Mouse (Mus musculus): ENCODE results near the gene Xaf1. TPM values are rescaled to one million over a fixed set of nuclear protein-coding genes. Genes with fewer than 3 reads are reported as not detected.
A peak's percentile ranks its signal among the peaks of the same experiment; 100 is the strongest.

Gene Xaf1
- polyA plus RNA-seq, 1 experiment from 2014 or later = 1.1 TPM

DNA sequence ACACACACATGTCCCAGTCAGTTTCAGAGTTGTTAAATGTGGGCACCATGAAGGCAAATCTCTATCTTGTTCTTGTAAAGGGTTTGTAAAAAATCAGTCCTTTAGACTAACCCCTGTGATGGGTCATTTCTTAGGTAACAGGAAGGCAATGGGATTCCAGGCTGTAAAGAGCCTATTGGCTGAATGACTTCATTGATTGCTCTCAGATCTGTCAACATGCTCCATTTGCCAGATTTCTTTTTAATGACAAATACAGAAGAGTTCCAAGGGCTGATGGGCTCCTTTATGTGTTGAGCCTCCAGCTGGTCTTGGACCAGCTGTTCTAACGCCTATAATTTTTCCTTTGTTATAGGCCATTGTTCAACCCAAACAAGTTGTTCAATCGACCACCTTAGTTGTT lies 8.3 kb upstream of the Xaf1 start:
- Histone ChIP-seq H3K27me3 (replicated peaks; ENCODE audit: control insufficient read depth, insufficient read depth, low read length) (no peaks in the 10 kb centered on the region), H3K9me3 (replicated peaks; ENCODE audit: control insufficient read depth, low read length) (no peaks in the 10 kb centered on the region), H3K4me1 (ENCODE audit: control insufficient read depth, insufficient read depth, low read length) (no peaks in the 10 kb centered on the region), H3K4me3 (ENCODE audit: low read depth, low read length) (no peak overlapping the region), H3K4me2 (ENCODE audit: low read length) (no peak overlapping the region), H3K27ac (ENCODE audit: low read depth, low read length) (no peak overlapping the region), H3K9ac (ENCODE audit: low read length) (no peak overlapping the region), H3K36me3 (ENCODE audit: control insufficient read depth, insufficient read depth, low read length) (no peaks in the 10 kb centered on the region)
- 70% methylated on average over 2 of the region's 2 CpGs for WGBS
- DNase-seq (ENCODE audit: low spot score) (no peak), ATAC-seq (no peak)

DNA sequence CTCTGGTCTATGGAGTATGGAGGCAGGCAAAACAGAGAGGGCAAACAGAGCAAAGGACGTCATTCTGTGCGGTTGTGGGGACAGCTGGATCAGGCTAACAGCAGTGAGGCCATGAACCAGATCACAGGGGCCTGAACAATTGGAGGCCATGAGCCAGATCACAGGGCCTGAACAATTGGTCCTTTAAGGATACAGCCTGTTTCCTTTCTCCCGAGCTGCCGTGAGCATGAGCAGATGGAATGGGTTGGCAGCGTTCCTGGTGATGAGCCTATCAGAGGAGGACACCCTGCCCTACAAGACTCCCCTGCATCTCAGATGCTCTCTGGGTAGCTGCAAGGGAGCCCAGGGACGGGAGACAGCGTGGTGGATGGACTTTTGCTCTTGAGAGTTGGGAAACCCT lies 801 bp downstream of the Xaf1 start:
- ATAC-seq (no peak), DNase-seq (ENCODE audit: low spot score) (no peak)
- no peak overlapping the region for H3K9ac ChIP-seq (ENCODE audit: low read length)
- no peaks in the 10 kb centered on the region for H3K9me3 ChIP-seq (replicated peaks; ENCODE audit: control insufficient read depth, low read length)
- H3K4me2 ChIP-seq (ENCODE audit: low read length) = no peak overlapping the region
- no peak overlapping the region for H3K27ac ChIP-seq (ENCODE audit: low read depth, low read length)
- no peaks in the 10 kb centered on the region for H3K36me3 ChIP-seq (ENCODE audit: control insufficient read depth, insufficient read depth, low read length)
- no peaks in the 10 kb centered on the region for H3K4me1 ChIP-seq (ENCODE audit: control insufficient read depth, insufficient read depth, low read length)
- WGBS = 71% methylated on average over 7 of the region's 7 CpGs
- no peaks in the 10 kb centered on the region for H3K27me3 ChIP-seq (replicated peaks; ENCODE audit: control insufficient read depth, insufficient read depth, low read length)
- H3K4me3 ChIP-seq (ENCODE audit: low read depth, low read length) = no peak overlapping the region

DNA sequence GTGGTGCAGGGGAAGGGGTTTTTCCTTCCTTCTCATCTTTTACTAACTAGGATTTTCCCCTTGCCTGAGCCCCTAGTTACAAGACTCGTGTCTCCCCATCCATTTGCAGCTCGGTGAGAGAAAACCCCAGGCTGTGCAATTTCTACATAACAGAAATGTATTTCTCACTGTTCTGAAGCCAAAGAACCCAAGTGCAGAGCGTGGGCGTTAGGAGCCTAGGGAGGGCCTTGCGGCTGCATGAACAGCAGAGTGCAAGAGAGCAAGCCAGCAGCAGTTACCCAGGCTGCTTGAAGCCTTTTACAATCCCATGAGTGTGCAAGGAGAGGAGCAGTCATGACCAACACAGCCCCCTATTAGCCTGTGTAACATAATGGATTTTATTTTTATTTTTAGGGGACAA lies 6.0 kb downstream of the Xaf1 start:
- no peak for ATAC-seq
- Histone ChIP-seq H3K9ac (ENCODE audit: low read length) (no peak overlapping the region), H3K9me3 (replicated peaks; ENCODE audit: control insufficient read depth, low read length) (no peaks in the 10 kb centered on the region), H3K36me3 (ENCODE audit: control insufficient read depth, insufficient read depth, low read length) (no peaks in the 10 kb centered on the region), H3K27ac (ENCODE audit: low read depth, low read length) (no peak overlapping the region), H3K27me3 (replicated peaks; ENCODE audit: control insufficient read depth, insufficient read depth, low read length) (no peaks in the 10 kb centered on the region), H3K4me3 (ENCODE audit: low read depth, low read length) (no peak overlapping the region), H3K4me1 (ENCODE audit: control insufficient read depth, insufficient read depth, low read length) (no peaks in the 10 kb centered on the region), H3K4me2 (ENCODE audit: low read length) (no peak overlapping the region)
- 81% methylated on average over 5 of the region's 5 CpGs for WGBS
- no peak for DNase-seq (ENCODE audit: low spot score)

DNA sequence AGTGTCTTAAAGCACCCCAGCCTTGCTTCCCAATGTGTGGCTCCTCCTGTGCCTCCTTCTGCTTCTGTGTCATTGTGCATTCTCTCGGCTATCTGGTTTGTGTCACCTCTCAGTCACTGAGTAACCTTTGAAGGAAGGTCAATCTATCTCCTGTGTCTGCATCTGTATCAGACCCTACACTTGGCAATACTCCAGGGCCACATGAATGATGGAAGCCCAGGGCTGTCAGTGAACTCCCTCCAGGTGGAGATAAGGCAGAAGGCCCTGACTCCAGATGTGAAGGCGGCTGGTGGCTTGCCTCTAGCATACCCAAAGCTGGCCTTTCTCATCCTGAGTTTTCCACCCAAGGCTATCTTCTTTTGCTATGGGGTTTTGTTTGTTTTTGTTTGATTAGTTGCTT lies 7.6 kb downstream of the Xaf1 start:
- H3K4me3 ChIP-seq (ENCODE audit: low read depth, low read length) = no peak overlapping the region
- 89% methylated on average over 2 of the region's 2 CpGs for WGBS
- no peaks in the 10 kb centered on the region for H3K4me1 ChIP-seq (ENCODE audit: control insufficient read depth, insufficient read depth, low read length)
- no peak overlapping the region for H3K9ac ChIP-seq (ENCODE audit: low read length)
- H3K27ac ChIP-seq (ENCODE audit: low read depth, low read length) = no peak overlapping the region
- no peak for ATAC-seq
- peaks cover 2% of the 10 kb centered on the region; the same call in 1 of the 2 replicates for H3K27me3 ChIP-seq (replicated peaks; ENCODE audit: control insufficient read depth, insufficient read depth, low read length)
- no peaks in the 10 kb centered on the region for H3K36me3 ChIP-seq (ENCODE audit: control insufficient read depth, insufficient read depth, low read length)
- H3K4me2 ChIP-seq (ENCODE audit: low read length) = no peak overlapping the region
- no peaks in the 10 kb centered on the region for H3K9me3 ChIP-seq (replicated peaks; ENCODE audit: control insufficient read depth, low read length)
- DNase-seq (ENCODE audit: low spot score) = no peak

DNA sequence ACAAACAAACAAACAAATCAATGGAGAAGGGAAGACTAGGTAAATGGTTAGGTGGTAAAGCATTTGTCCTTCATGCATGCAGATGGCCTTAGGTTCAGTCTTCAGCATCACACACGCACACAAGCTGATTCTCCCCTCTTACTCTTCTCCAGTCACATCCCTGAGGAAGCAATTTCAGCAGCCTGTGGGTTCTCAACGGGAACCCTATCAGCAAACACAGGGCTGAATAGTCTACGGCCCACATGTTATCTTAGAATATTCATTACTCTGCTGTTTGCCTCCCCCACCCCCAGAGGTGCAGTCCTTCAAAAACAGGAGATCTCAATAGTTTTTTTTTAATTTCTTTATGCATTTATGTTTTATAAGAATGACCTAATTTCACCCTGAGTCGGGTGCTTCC lies 9.1 kb downstream of the Xaf1 start:
- H3K9ac ChIP-seq (ENCODE audit: low read length) = no peak overlapping the region
- 86% methylated on average over 4 of the region's 4 CpGs for WGBS

DNA sequence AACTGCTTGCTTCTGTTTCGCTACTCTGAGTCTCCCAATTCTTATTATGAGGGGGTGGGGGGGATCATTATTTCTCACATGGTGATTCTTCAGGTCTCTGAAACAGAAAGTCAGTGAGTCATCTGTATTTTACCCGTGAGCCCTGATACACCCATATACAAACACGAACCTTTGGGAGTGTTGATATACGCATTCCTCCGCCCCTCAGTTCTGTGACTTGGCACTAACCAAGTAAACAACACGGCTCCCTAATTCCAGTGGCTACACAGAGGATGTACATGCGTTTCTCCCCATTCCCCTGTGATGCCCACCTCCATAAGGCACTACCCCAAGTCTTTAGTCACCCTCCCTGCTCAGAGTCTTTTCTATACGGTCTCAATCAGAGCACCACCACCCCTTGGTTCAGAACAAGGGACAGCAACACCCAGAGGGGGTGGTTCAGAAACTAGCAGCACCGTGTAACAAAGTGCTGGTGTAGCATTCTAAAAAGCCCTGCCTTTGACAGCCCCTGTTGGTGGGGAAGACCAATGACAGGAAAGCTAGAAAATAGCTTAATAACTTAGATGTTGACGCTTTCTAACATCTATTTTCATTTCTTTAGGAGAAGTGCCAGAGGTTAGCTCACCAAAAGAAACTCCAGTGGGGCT lies 10.0 kb downstream of the Xaf1 start:
- WGBS = 85% methylated on average over 10 of the region's 10 CpGs

More for the DNA sequence above, 9.1 kb downstream of the Xaf1 start:
- H3K9me3 ChIP-seq (replicated peaks; ENCODE audit: control insufficient read depth, low read length) = no peaks in the 10 kb centered on the region
- ATAC-seq = no peak
- H3K36me3 ChIP-seq (ENCODE audit: control insufficient read depth, insufficient read depth, low read length) = no peaks in the 10 kb centered on the region
- H3K4me2 ChIP-seq (ENCODE audit: low read length) = no peak overlapping the region
- DNase-seq (ENCODE audit: low spot score) = no peak
- H3K27me3 ChIP-seq (replicated peaks; ENCODE audit: control insufficient read depth, insufficient read depth, low read length) = peaks cover 12% of the 10 kb centered on the region
- no peak overlapping the region for H3K27ac ChIP-seq (ENCODE audit: low read depth, low read length)
- H3K4me3 ChIP-seq (ENCODE audit: low read depth, low read length) = no peak overlapping the region
- H3K4me1 ChIP-seq (ENCODE audit: control insufficient read depth, insufficient read depth, low read length) = no peaks in the 10 kb centered on the region

DNA sequence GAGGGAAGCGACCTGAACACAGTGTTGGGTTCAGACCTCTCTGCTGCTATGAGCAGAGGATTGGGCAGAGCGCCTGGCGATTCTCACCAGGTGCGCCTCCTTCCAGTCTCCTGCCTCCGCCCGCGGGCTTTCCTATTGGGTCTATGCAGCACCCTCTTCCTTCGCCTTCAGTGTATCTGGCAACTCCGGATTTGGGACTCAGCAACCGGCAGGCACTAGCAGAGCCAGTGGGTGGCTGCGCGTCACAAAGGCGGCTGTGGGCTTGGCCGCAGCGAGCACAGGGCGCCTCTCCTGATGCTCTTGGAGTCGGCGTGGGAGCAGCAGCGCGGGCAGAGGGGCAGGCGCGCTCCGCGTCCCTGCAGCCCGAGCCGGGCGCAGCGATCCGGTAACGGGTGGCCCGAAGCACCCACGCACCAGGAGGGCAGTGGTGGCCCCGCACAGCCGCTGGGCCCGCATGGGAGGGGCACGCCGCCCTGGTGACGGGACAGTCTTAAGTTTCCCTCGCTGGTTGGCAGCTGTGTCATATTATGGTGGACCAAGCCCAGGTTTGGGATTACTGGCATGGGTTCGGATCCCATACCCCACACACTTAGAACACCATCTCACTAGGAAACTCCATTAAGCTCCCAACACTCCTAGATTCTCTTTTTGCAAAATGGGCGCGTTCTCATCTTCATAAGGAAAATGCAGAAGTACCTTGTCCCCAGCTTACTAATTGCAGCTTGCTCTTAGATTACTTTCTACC lies 12.9 kb downstream of the Xaf1 start, which contains the start of gene Fbxo39:
Gene Fbxo39, plus strand, starts transcription at position 294 of the 745 bp plus-strand sequence.
- 11% methylated on average over 40 of the region's 42 CpGs for WGBS
- Histone ChIP-seq H3K4me1 (ENCODE audit: control insufficient read depth, insufficient read depth, low read length) (no peaks in the 10 kb centered on the region), H3K4me3 (ENCODE audit: low read depth, low read length) (peak within 1 kb of the TSS; percentile 11; the same call in 1 of the 2 replicates), H3K9me3 (replicated peaks; ENCODE audit: control insufficient read depth, low read length) (no peaks in the 10 kb centered on the region), H3K36me3 (ENCODE audit: control insufficient read depth, insufficient read depth, low read length) (no peaks in the 10 kb centered on the region), H3K9ac (ENCODE audit: low read length) (peak within 1 kb of the TSS; percentile 21), H3K4me2 (ENCODE audit: low read length) (peak within 1 kb of the TSS; percentile 42), H3K27me3 (replicated peaks; ENCODE audit: control insufficient read depth, insufficient read depth, low read length) (peaks cover 12% of the 10 kb centered on the region), H3K27ac (ENCODE audit: low read depth, low read length) (no peak within 1 kb of the TSS)
- ATAC-seq (no peak), DNase-seq (ENCODE audit: low spot score) (peak; percentile 11)

More for the DNA sequence above, 10.0 kb downstream of the Xaf1 start:
- no peak overlapping the region for H3K27ac ChIP-seq (ENCODE audit: low read depth, low read length)
- no peak overlapping the region for H3K9ac ChIP-seq (ENCODE audit: low read length)
- H3K36me3 ChIP-seq (ENCODE audit: control insufficient read depth, insufficient read depth, low read length) = no peaks in the 10 kb centered on the region
- ATAC-seq (no peak), DNase-seq (ENCODE audit: low spot score) (no peak)
- no peak overlapping the region for H3K4me3 ChIP-seq (ENCODE audit: low read depth, low read length)
- no peak overlapping the region for H3K4me2 ChIP-seq (ENCODE audit: low read length)
- no peaks in the 10 kb centered on the region for H3K9me3 ChIP-seq (replicated peaks; ENCODE audit: control insufficient read depth, low read length)
- H3K27me3 ChIP-seq (replicated peaks; ENCODE audit: control insufficient read depth, insufficient read depth, low read length) = peaks cover 12% of the 10 kb centered on the region
- no peaks in the 10 kb centered on the region for H3K4me1 ChIP-seq (ENCODE audit: control insufficient read depth, insufficient read depth, low read length)

DNA sequence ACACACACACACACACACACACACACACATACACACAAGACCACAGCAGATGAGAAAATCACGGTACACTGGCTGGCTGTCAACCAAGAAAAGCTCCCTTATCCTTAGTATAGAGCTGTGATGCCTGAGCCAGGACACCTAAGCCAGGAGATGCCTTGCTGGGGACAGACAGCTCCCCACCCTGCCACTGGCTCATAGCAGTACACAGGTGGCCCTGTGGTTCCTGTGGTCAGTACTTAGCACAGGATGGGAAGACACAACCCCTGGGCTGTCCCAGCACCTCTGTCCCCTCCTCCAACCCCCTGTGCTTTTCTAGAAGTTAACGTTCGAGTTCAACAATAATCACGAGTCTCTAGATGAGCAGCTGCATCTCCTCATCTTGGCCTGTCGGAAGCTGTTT lies 16.6 kb downstream of the Xaf1 start:
- peaks cover 12% of the 10 kb centered on the region for H3K27me3 ChIP-seq (replicated peaks; ENCODE audit: control insufficient read depth, insufficient read depth, low read length)
- H3K27ac ChIP-seq (ENCODE audit: low read depth, low read length) = no peak overlapping the region
- H3K4me2 ChIP-seq (ENCODE audit: low read length) = no peak overlapping the region
- no peak overlapping the region for H3K4me3 ChIP-seq (ENCODE audit: low read depth, low read length)
- no peaks in the 10 kb centered on the region for H3K4me1 ChIP-seq (ENCODE audit: control insufficient read depth, insufficient read depth, low read length)
- no peak for ATAC-seq
- WGBS = 81% methylated on average over 5 of the region's 5 CpGs
- H3K9ac ChIP-seq (ENCODE audit: low read length) = no peak overlapping the region
- no peaks in the 10 kb centered on the region for H3K9me3 ChIP-seq (replicated peaks; ENCODE audit: control insufficient read depth, low read length)
- no peaks in the 10 kb centered on the region for H3K36me3 ChIP-seq (ENCODE audit: control insufficient read depth, insufficient read depth, low read length)
- no peak for DNase-seq (ENCODE audit: low spot score)

DNA sequence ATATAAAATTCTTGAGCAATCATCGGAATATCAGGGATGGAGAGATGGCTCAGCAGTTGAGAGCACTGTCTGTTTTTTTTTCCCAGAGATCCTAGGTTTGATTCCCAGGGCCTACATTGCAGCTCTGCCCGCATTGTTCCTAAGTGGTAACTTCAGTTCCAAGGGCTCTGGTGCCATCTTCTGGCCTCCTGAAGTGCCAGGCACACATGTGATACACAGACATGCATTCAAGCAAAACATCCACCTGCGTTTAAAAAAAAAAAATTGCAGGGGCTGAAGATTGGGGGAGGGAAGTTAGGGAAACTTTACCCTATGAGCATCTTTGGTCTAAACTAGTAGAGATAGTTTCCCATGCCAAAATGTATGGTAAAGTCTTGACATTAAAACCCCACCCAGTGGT lies 23.0 kb downstream of the Xaf1 start:
- Histone ChIP-seq H3K4me2 (ENCODE audit: low read length) (no peak overlapping the region), H3K4me1 (ENCODE audit: control insufficient read depth, insufficient read depth, low read length) (no peaks in the 10 kb centered on the region), H3K27me3 (replicated peaks; ENCODE audit: control insufficient read depth, insufficient read depth, low read length) (no peaks in the 10 kb centered on the region), H3K36me3 (ENCODE audit: control insufficient read depth, insufficient read depth, low read length) (no peaks in the 10 kb centered on the region), H3K27ac (ENCODE audit: low read depth, low read length) (no peak overlapping the region), H3K4me3 (ENCODE audit: low read depth, low read length) (no peak overlapping the region), H3K9ac (ENCODE audit: low read length) (no peak overlapping the region), H3K9me3 (replicated peaks; ENCODE audit: control insufficient read depth, low read length) (no peaks in the 10 kb centered on the region)
- no peak for DNase-seq (ENCODE audit: low spot score)
- WGBS = 70% methylated on average over 3 of the region's 3 CpGs
- ATAC-seq = no peak

Data from forebrain, embryonic 14.5 days (tissue).